Mouse (Mus musculus) mouse embryonic stem cell (cell line): ENCODE data around the gene Dctpp1.

ENCODE experiments used
- in situ Hi-C, 2 experiments: fragments of 300-500 bp; cut with MboI; formaldehyde crosslinking; loops; 1 replicate in 1 of 2; 3 replicates in 1 of 2; pipeline ENCODE4 v1.14.3; 2019 to 2020; ENCODE audit warnings: low sequenced_read_pairs in 2 of 2, low pct_unique_long_range_greater_than_20kb in 1 of 2, mixed read lengths in 1 of 2; ENCODE audit not compliant: unreplicated experiment in 1 of 2

Dctpp1 gene

GRCm38 (mm10) chr7:127216307-127216706, 44.2 kb downstream of the Dctpp1 start:
- in situ Hi-C loops, result no loop called here

DNA sequence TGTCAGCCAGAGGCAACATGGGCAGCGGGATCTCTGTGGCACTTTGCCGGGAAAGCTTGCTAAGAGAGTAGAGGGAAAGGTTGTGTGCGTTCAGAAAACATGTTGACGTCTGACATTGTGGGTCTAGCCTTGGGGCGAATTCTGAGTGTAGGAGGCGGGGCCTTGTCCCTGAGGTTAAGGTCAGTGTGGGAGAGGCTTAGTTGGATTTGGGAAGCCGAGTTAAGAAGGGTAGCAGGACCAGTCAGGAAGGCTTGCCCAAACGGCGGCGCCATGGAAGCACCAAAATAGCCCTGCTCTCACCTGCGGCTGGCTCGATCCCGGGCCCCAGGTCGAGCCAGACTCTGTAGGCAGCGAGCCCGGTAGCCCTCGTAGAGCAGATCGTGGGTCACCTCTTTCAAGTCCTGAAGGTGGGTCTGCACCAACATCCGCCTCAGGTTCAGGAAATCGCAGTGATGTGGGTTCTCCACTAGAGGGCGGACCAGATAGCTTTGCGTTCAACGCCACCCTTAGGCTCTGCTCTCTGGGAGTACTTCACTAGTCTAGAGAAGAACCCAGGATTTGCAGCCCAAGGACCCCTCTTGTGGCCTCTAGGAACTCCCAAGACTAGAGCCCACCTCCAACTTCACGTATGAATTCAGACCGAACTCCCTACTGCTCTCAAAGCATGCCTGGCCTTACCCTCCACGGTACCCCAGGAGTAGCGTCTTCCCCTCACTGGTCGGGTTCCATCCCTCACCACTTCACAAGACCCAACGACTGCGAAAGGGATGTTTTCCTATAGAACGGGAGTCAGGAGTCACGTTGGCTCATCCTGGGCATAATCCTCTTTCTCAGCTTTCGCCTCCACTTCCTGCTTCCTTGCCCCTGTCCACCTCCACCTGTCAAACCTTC, 45.3 kb downstream of the Dctpp1 start:
- in situ Hi-C loops, result no loop called here

DNA sequence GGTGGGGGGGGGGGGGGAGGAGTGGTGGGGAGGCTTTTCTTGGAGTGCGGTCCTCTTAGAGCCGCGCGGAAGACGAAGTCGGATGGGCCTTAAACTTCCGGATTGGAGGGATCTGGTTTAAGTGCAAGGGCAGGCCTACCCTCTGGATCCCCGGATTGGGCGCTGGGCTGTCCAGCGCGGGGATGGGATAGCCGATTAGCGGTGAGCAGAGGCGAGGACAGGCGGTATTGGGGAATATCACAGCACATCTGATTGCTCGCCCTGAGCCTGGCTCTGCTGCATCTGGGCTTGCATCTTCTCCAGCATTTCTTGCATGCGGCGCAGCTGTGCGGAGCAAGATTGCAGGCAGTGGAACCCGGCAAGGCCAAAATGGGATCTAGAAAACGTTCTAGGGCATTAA, 46.0 kb downstream of the Dctpp1 start:
- in situ Hi-C loops, result no loop called here

- in situ Hi-C loops, result no loop called here
Observed at GRCm38 (mm10) chr7:127213930-127214329, 46.6 kb downstream of the Dctpp1 start.

- in situ Hi-C loops, result no loop called here
Observed at GRCm38 (mm10) chr7:127213485-127213884, 47.0 kb downstream of the Dctpp1 start.

DNA sequence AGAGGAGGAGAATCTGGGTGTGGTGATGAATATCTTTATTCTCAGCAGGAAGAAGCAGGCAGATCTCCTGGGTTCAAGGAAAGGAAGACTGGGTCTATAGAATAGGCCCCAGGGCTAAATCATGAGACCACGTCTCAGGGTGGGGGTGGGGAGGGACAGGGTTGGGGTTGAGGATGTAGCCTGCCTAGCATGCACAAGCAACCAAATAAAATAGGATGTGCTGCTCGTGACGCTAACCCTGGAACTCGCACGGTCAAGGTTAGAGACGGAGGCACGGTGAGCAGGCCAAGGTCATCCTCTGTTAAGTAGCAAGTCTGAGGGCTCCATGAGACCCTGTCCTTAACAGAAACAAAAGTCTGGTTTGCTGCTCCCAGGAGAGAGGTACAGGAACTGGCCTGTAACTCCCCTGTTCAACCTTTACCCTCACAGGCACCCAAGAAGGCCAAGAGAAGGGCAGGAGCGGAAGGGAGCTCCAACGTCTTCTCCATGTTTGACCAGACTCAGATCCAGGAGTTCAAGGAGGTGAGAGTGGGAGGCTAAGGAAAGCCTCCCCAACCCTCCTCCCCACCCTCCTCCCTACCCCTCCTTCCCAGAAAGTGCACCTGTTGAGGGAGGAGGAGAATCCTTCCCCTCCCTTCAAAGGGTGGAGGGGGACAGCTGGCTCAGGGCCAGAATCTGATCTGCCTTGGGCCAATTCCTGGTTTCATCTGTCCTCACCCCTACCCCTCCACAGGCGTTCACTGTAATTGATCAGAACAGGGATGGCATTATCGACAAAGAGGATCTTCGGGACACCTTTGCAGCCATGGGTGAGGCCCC, 47.9 kb downstream of the Dctpp1 start:
- in situ Hi-C loops, result no loop called here

GRCm38 (mm10) chr7:127211014-127211745, 49.3 kb downstream of the Dctpp1 start:
- in situ Hi-C loops, result no loop called here

GRCm38 (mm10) chr7:127210266-127210665, 50.2 kb downstream of the Dctpp1 start:
- in situ Hi-C loops, result no loop called here

- in situ Hi-C loops, result no loop called here
Observed at GRCm38 (mm10) chr7:127209851-127210250, 50.7 kb downstream of the Dctpp1 start.

GRCm38 (mm10) chr7:127208553-127209438, 51.7 kb downstream of the Dctpp1 start, which contains the start of gene Mylpf:
Gene Mylpf (plus strand): TSS chr7:127208890.
- in situ Hi-C loops, result no loop called here

GRCm38 (mm10) chr7:127208295-127208552, 52.3 kb downstream of the Dctpp1 start, which contains the start of gene Tbc1d10b:
Gene Tbc1d10b (minus strand): TSS chr7:127208468.
- in situ Hi-C loops, result no loop called here

DNA sequence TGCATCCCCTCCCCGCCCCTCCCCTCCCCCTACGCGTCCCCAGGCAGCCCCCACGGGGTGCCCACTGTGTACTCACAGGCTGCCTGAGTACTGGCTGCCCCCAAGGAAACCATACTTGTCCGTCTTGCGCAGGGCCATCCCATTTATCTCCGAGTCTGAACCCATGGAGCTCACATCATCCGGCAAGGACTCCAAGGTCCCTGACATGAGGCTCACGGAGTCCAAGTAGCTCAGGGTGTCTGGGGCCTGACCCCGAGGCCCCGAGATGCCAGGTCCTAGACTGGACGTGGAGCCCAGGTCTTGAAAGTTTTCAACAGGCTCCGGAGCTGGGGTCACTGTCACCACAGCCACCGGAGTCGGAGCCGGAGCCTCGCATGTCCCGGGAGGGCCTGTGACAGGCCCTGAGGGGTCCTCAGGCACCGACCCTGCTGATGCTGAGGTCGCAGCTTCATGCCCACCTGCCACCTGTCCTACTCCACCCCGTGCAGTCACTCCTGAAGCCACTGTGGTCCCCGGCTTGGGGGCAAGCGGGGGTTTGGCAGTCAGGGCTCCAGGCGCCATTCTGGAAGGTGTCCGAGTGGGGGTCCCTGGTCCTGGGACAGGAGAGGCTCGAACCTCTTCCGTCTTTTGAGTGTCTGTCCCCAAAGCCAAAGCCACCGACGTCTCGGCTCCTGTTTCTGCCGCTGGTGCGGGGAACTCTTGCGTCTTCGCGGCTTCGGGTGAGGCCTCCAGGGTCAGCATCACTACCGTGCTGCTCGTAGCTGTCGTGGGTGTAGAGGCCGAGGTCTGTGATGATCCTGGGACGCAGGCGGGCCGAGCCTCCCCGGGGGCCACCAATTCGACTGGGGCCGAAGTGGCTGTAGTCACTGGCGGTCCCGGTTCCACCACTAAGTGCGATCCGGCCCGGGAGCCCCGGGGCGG, 52.9 kb downstream of the Dctpp1 start:
- in situ Hi-C loops, result no loop called here
